Mouse (Mus musculus): ENCODE measurements at regions not wholly inside any gene's neighbourhood (a gene's known extent, or its start where the extent isn't known, plus 50 kb on each side); places are given as distances from the start of the nearest gene placed in this dataset.

GRCm38 (mm10) chr2:61922496-61922895 is 119.8 kb downstream of the Tbr1 start:
- Histone ChIP-seq H3K9ac (ENCODE audit: low read depth, low read length) (no peak overlapping the region), H3K36me3 (ENCODE audit: control insufficient read depth, insufficient read depth, low read length) (no peaks in the 10 kb centered on the region), H3K4me2 (ENCODE audit: low read length) (no peak overlapping the region), H3K27ac (ENCODE audit: low read depth, low read length) (no peak overlapping the region), H3K4me3 (ENCODE audit: low read length) (no peak overlapping the region), H3K9me3 (ENCODE audit: control insufficient read depth, low read length) (no peaks in the 10 kb centered on the region), H3K27me3 (replicated peaks; ENCODE audit: control insufficient read depth, insufficient read depth, low read length) (no peaks in the 10 kb centered on the region), H3K4me1 (ENCODE audit: control insufficient read depth, insufficient read depth, low read depth, low read length) (no peaks in the 10 kb centered on the region)
- 88% methylated on average over 1 of the region's 1 CpGs for WGBS
- no peak for ATAC-seq

GRCm38 (mm10) chr2:61938296-61938695 is 108.0 kb upstream of the Slc4a10 start:
- no peak overlapping the region for H3K4me3 ChIP-seq (ENCODE audit: low read length)
- no peak overlapping the region for H3K9ac ChIP-seq (ENCODE audit: low read depth, low read length)
- H3K27me3 ChIP-seq (replicated peaks; ENCODE audit: control insufficient read depth, insufficient read depth, low read length), result no peaks in the 10 kb centered on the region
- H3K36me3 ChIP-seq (ENCODE audit: control insufficient read depth, insufficient read depth, low read length), result no peaks in the 10 kb centered on the region
- no peak for ATAC-seq
- no peak overlapping the region for H3K4me2 ChIP-seq (ENCODE audit: low read length)
- no peaks in the 10 kb centered on the region for H3K9me3 ChIP-seq (ENCODE audit: control insufficient read depth, low read length)
- 71% methylated on average over 2 of the region's 2 CpGs for WGBS
- H3K27ac ChIP-seq (ENCODE audit: low read depth, low read length), result no peak overlapping the region
- no peaks in the 10 kb centered on the region for H3K4me1 ChIP-seq (ENCODE audit: control insufficient read depth, insufficient read depth, low read depth, low read length)

GRCm38 (mm10) chr2:61965916-61966315 is 80.3 kb upstream of the Slc4a10 start:
- Histone ChIP-seq H3K9me3 (ENCODE audit: control insufficient read depth, low read length) (no peaks in the 10 kb centered on the region), H3K27ac (ENCODE audit: low read depth, low read length) (no peak overlapping the region), H3K9ac (ENCODE audit: low read depth, low read length) (no peak overlapping the region), H3K4me3 (ENCODE audit: low read length) (no peak overlapping the region), H3K4me2 (ENCODE audit: low read length) (no peak overlapping the region), H3K27me3 (replicated peaks; ENCODE audit: control insufficient read depth, insufficient read depth, low read length) (no peaks in the 10 kb centered on the region), H3K36me3 (ENCODE audit: control insufficient read depth, insufficient read depth, low read length) (no peaks in the 10 kb centered on the region), H3K4me1 (ENCODE audit: control insufficient read depth, insufficient read depth, low read depth, low read length) (no peaks in the 10 kb centered on the region)
- 95% methylated on average over 2 of the region's 2 CpGs for whole genome bisulfite sequencing
- no peak for ATAC-seq

GRCm38 (mm10) chr2:61967724-61968123 is 78.5 kb upstream of the Slc4a10 start:
- Histone ChIP-seq H3K36me3 (ENCODE audit: control insufficient read depth, insufficient read depth, low read length) (no peaks in the 10 kb centered on the region), H3K9ac (ENCODE audit: low read depth, low read length) (no peak overlapping the region), H3K27me3 (replicated peaks; ENCODE audit: control insufficient read depth, insufficient read depth, low read length) (no peaks in the 10 kb centered on the region), H3K27ac (ENCODE audit: low read depth, low read length) (no peak overlapping the region), H3K9me3 (ENCODE audit: control insufficient read depth, low read length) (peaks cover 5% of the 10 kb centered on the region; the same call in 1 of the 2 replicates), H3K4me2 (ENCODE audit: low read length) (no peak overlapping the region), H3K4me3 (ENCODE audit: low read length) (no peak overlapping the region), H3K4me1 (ENCODE audit: control insufficient read depth, insufficient read depth, low read depth, low read length) (no peaks in the 10 kb centered on the region)
- ATAC-seq, result peak; percentile 73; the same call in 1 of the 2 replicates
- WGBS, result 15% methylated on average over 2 of the region's 2 CpGs

- Histone ChIP-seq H3K9me3 (ENCODE audit: control insufficient read depth, low read length) (peaks cover 5% of the 10 kb centered on the region; the same call in 1 of the 2 replicates), H3K27ac (ENCODE audit: low read depth, low read length) (no peak overlapping the region), H3K36me3 (ENCODE audit: control insufficient read depth, insufficient read depth, low read length) (no peaks in the 10 kb centered on the region), H3K27me3 (replicated peaks; ENCODE audit: control insufficient read depth, insufficient read depth, low read length) (no peaks in the 10 kb centered on the region), H3K9ac (ENCODE audit: low read depth, low read length) (no peak overlapping the region), H3K4me1 (ENCODE audit: control insufficient read depth, insufficient read depth, low read depth, low read length) (no peaks in the 10 kb centered on the region), H3K4me3 (ENCODE audit: low read length) (no peak overlapping the region), H3K4me2 (ENCODE audit: low read length) (no peak overlapping the region)
- 44% methylated on average over 2 of the region's 2 CpGs for WGBS
- no peak for ATAC-seq
Measured at GRCm38 (mm10) chr2:61970029-61970428, 76.2 kb upstream of the Slc4a10 start.

GRCm38 (mm10) chr2:61984771-61985170 is 61.5 kb upstream of the Slc4a10 start:
- Histone ChIP-seq H3K27ac (ENCODE audit: low read depth, low read length) (no peak overlapping the region), H3K27me3 (replicated peaks; ENCODE audit: control insufficient read depth, insufficient read depth, low read length) (no peaks in the 10 kb centered on the region), H3K9ac (ENCODE audit: low read depth, low read length) (no peak overlapping the region), H3K36me3 (ENCODE audit: control insufficient read depth, insufficient read depth, low read length) (no peaks in the 10 kb centered on the region), H3K9me3 (ENCODE audit: control insufficient read depth, low read length) (no peaks in the 10 kb centered on the region), H3K4me1 (ENCODE audit: control insufficient read depth, insufficient read depth, low read depth, low read length) (no peaks in the 10 kb centered on the region), H3K4me3 (ENCODE audit: low read length) (no peak overlapping the region), H3K4me2 (ENCODE audit: low read length) (no peak overlapping the region)
- 80% methylated on average over 3 of the region's 3 CpGs for WGBS
- ATAC-seq, result no peak

- Histone ChIP-seq H3K4me3 (ENCODE audit: low read length) (no peak overlapping the region), H3K27ac (ENCODE audit: low read depth, low read length) (no peak overlapping the region), H3K4me1 (ENCODE audit: control insufficient read depth, insufficient read depth, low read depth, low read length) (no peaks in the 10 kb centered on the region), H3K9ac (ENCODE audit: low read depth, low read length) (no peak overlapping the region), H3K9me3 (ENCODE audit: control insufficient read depth, low read length) (no peaks in the 10 kb centered on the region), H3K36me3 (ENCODE audit: control insufficient read depth, insufficient read depth, low read length) (no peaks in the 10 kb centered on the region), H3K4me2 (ENCODE audit: low read length) (no peak overlapping the region), H3K27me3 (replicated peaks; ENCODE audit: control insufficient read depth, insufficient read depth, low read length) (no peaks in the 10 kb centered on the region)
- WGBS, result 57% methylated on average over 5 of the region's 5 CpGs
- no peak for ATAC-seq
Measured at GRCm38 (mm10) chr2:61986967-61987550, 59.2 kb upstream of the Slc4a10 start.

Measured in hindbrain, embryonic 16.5 days (tissue).